Mouse (Mus musculus) midbrain, embryonic 14.5 days (tissue): ENCODE data around the gene Iqcf3. TPM values are rescaled to one million over a fixed set of nuclear protein-coding genes. Genes with fewer than 3 reads are reported as not detected.

ENCODE experiments used
- ATAC-seq: fragments of 200-750 bp; cut with Nextera tagmentation; 2 replicates; pipeline ENCODE4 v1.8.0; 2017; ENCODE audit warnings: moderate number of reproducible peaks, moderate library complexity; ENCODE audit not compliant: low FRiP score, low TSS enrichment
- DNase-seq: peaks from one replicate; pipeline ENCODE4 v3.0.0-alpha.2; 2015
- H3K27ac ChIP-seq: fragments of 300-500 bp; sonication (generic); replicated peaks from 2 replicates; pipeline ENCODE4 v1.5.1; 2014; ENCODE audit warnings: mild to moderate bottlenecking, low read depth, low read length, moderate library complexity
- H3K27me3 ChIP-seq: fragments of 300-500 bp; sonication (generic); 2 replicates; pipeline ENCODE4 v1.6.1; 2014; ENCODE audit warnings: low read length, control low read depth, mixed read lengths; ENCODE audit not compliant: control insufficient read depth, insufficient read depth
- H3K36me3 ChIP-seq: fragments of 300-500 bp; sonication (generic); 2 replicates; pipeline ENCODE4 v1.6.1; 2014; ENCODE audit warnings: low read length, control low read depth; ENCODE audit not compliant: control insufficient read depth, insufficient read depth
- H3K4me1 ChIP-seq: fragments of 300-500 bp; sonication (generic); 2 replicates; pipeline ENCODE4 v1.6.1; 2014; ENCODE audit warnings: mild to moderate bottlenecking, antibody characterized with exemption, low read length, control low read depth; ENCODE audit not compliant: control insufficient read depth, insufficient read depth
- H3K4me2 ChIP-seq: fragments of 300-500 bp; sonication (generic); 2 replicates; pipeline ENCODE4 v1.6.1; 2014; ENCODE audit warnings: mild to moderate bottlenecking, low read length, moderate library complexity
- H3K4me3 ChIP-seq: fragments of 300-500 bp; sonication (generic); replicated peaks from 2 replicates; pipeline ENCODE4 v1.5.1; 2014; ENCODE audit warnings: low read depth, low read length
- H3K9ac ChIP-seq: fragments of 300-500 bp; sonication (generic); replicated peaks from 2 replicates; pipeline ENCODE4 v1.6.1; 2014; ENCODE audit warnings: mild to moderate bottlenecking, low read length, moderate library complexity
- H3K9me3 ChIP-seq: fragments of 300-500 bp; sonication (generic); 2 replicates; pipeline ENCODE4 v1.6.1; 2016; ENCODE audit warnings: low read length, control low read depth, mixed read lengths; ENCODE audit not compliant: control insufficient read depth
- WGBS: fragments of 180-500 bp; shearing (Covaris S2); extraction: QIAGEN DNeasy Blood & Tissue Kit; methylation state at CpG from one replicate; pipeline ENCODE4 v1.1.7; 2014; 5-methylcytosine and 5-hydroxymethylcytosine counted together
- polyA plus RNA-seq: library from polyadenylated mRNA; unstranded; fragments of >200 nt; fragmentation: Nextera tagmentation; extraction: Ambion mirVana; gene quantifications from 2 replicates; pipeline ENCODE4 v1.2.1, GENCODE M21; 2014

Gene Iqcf3
- polyA plus RNA-seq, 1 experiment from 2014 or later, result not detected

- Histone ChIP-seq H3K4me3 (no peak overlapping the region), H3K9ac (no peak overlapping the region), H3K36me3 (no peaks in the 10 kb centered on the region), H3K9me3 (no peaks in the 10 kb centered on the region), H3K4me2 (no peak overlapping the region), H3K4me1 (no peaks in the 10 kb centered on the region), H3K27ac (no peak overlapping the region), H3K27me3 (no peaks in the 10 kb centered on the region)
- WGBS, result 84% methylated on average over 2 of the region's 2 CpGs
- ATAC-seq, result no peak
- no peak for DNase-seq
Observed at GRCm38 (mm10) chr9:106576112-106576511, 14.7 kb upstream of the Iqcf3 start.

GRCm38 (mm10) chr9:106573366-106573765, 11.9 kb upstream of the Iqcf3 start:
- Histone ChIP-seq H3K36me3 (no peaks in the 10 kb centered on the region), H3K9ac (no peak overlapping the region), H3K27ac (no peak overlapping the region), H3K4me1 (no peaks in the 10 kb centered on the region), H3K4me3 (no peak overlapping the region), H3K27me3 (no peaks in the 10 kb centered on the region), H3K9me3 (no peaks in the 10 kb centered on the region), H3K4me2 (no peak overlapping the region)
- DNase-seq, result no peak
- no peak for ATAC-seq
- 95% methylated on average over 5 of the region's 5 CpGs for WGBS

- Histone ChIP-seq H3K27ac (no peak overlapping the region), H3K36me3 (no peaks in the 10 kb centered on the region), H3K9ac (no peak overlapping the region), H3K27me3 (no peaks in the 10 kb centered on the region), H3K9me3 (no peaks in the 10 kb centered on the region), H3K4me2 (no peak overlapping the region), H3K4me1 (no peaks in the 10 kb centered on the region), H3K4me3 (no peak overlapping the region)
- ATAC-seq (no peak), DNase-seq (no peak)
- WGBS, result 86% methylated on average over 2 of the region's 2 CpGs
Observed at GRCm38 (mm10) chr9:106572186-106572585, 10.8 kb upstream of the Iqcf3 start.

GRCm38 (mm10) chr9:106570896-106571295, 9.5 kb upstream of the Iqcf3 start, which contains the start of gene Iqcf4:
Gene Iqcf4 (minus strand): TSS chr9:106570996.
- 92% methylated on average over 7 of the region's 7 CpGs for WGBS
- DNase-seq, result no peak
- H3K4me3 ChIP-seq, result no peak within 1 kb of the TSS

GRCm38 (mm10) chr9:106566437-106566836, 5.0 kb upstream of the Iqcf3 start:
- no peak for DNase-seq
- Histone ChIP-seq H3K4me1 (no peaks in the 10 kb centered on the region), H3K27ac (no peak overlapping the region), H3K4me3 (no peak overlapping the region), H3K4me2 (no peak overlapping the region), H3K27me3 (no peaks in the 10 kb centered on the region), H3K9ac (no peak overlapping the region), H3K9me3 (no peaks in the 10 kb centered on the region), H3K36me3 (no peaks in the 10 kb centered on the region)
- WGBS, result 72% methylated on average over 11 of the region's 11 CpGs
- ATAC-seq, result no peak

More at GRCm38 (mm10) chr9:106570896-106571295, 9.5 kb upstream of the Iqcf3 start, which contains the start of gene Iqcf4:
- no peak within 1 kb of the TSS for H3K9ac ChIP-seq
- H3K27me3 ChIP-seq, result no peaks in the 10 kb centered on the region
- H3K9me3 ChIP-seq, result no peaks in the 10 kb centered on the region
- H3K36me3 ChIP-seq, result no peaks in the 10 kb centered on the region
- no peak for ATAC-seq
- no peak within 1 kb of the TSS for H3K4me2 ChIP-seq
- H3K4me1 ChIP-seq, result no peaks in the 10 kb centered on the region
- no peak within 1 kb of the TSS for H3K27ac ChIP-seq

GRCm38 (mm10) chr9:106564025-106564424, 2.6 kb upstream of the Iqcf3 start:
- H3K27ac ChIP-seq, result no peak overlapping the region
- no peak for ATAC-seq
- DNase-seq, result no peak

GRCm38 (mm10) chr9:106562291-106562690, 860 bp upstream of the Iqcf3 start:
- no peaks in the 10 kb centered on the region for H3K4me1 ChIP-seq
- no peaks in the 10 kb centered on the region for H3K9me3 ChIP-seq
- H3K9ac ChIP-seq, result no peak overlapping the region
- H3K27ac ChIP-seq, result no peak overlapping the region
- no peak for ATAC-seq
- H3K27me3 ChIP-seq, result no peaks in the 10 kb centered on the region
- H3K36me3 ChIP-seq, result no peaks in the 10 kb centered on the region
- H3K4me3 ChIP-seq, result no peak overlapping the region
- H3K4me2 ChIP-seq, result no peak overlapping the region
- DNase-seq, result no peak
- 90% methylated on average over 11 of the region's 11 CpGs for WGBS

More at GRCm38 (mm10) chr9:106564025-106564424, 2.6 kb upstream of the Iqcf3 start:
- Histone ChIP-seq H3K4me2 (no peak overlapping the region), H3K4me1 (no peaks in the 10 kb centered on the region), H3K9me3 (no peaks in the 10 kb centered on the region), H3K4me3 (no peak overlapping the region), H3K27me3 (no peaks in the 10 kb centered on the region), H3K36me3 (no peaks in the 10 kb centered on the region), H3K9ac (no peak overlapping the region)
- WGBS, result 80% methylated on average over 8 of the region's 8 CpGs

GRCm38 (mm10) chr9:106534975-106535374, 26.5 kb downstream of the Iqcf3 start:
- H3K9me3 ChIP-seq, result no peaks in the 10 kb centered on the region
- no peak overlapping the region for H3K4me2 ChIP-seq
- H3K4me3 ChIP-seq, result no peak overlapping the region
- 91% methylated on average over 11 of the region's 11 CpGs for WGBS
- no peak overlapping the region for H3K27ac ChIP-seq
- H3K9ac ChIP-seq, result no peak overlapping the region
- no peaks in the 10 kb centered on the region for H3K4me1 ChIP-seq
- no peak for ATAC-seq
- no peak for DNase-seq
- no peaks in the 10 kb centered on the region for H3K36me3 ChIP-seq
- no peaks in the 10 kb centered on the region for H3K27me3 ChIP-seq

- Histone ChIP-seq H3K4me2 (no peak overlapping the region), H3K9me3 (no peaks in the 10 kb centered on the region), H3K27me3 (no peaks in the 10 kb centered on the region), H3K4me1 (no peaks in the 10 kb centered on the region), H3K36me3 (no peaks in the 10 kb centered on the region), H3K4me3 (no peak overlapping the region), H3K9ac (no peak overlapping the region), H3K27ac (no peak overlapping the region)
- WGBS, result 88% methylated on average over 7 of the region's 7 CpGs
- ATAC-seq (no peak), DNase-seq (no peak)
Observed at GRCm38 (mm10) chr9:106534296-106534695, 27.1 kb downstream of the Iqcf3 start.
